Mouse (Mus musculus) B cell, adult 2 months (primary cell): Measurements from ENCODE around the gene Olfr985.

Experiments used
- DNase-seq, 2 experiments: peaks; one replicate each; pipeline ENCODE4 v3.0.0; 2022

The Olfr985 gene

DNA sequence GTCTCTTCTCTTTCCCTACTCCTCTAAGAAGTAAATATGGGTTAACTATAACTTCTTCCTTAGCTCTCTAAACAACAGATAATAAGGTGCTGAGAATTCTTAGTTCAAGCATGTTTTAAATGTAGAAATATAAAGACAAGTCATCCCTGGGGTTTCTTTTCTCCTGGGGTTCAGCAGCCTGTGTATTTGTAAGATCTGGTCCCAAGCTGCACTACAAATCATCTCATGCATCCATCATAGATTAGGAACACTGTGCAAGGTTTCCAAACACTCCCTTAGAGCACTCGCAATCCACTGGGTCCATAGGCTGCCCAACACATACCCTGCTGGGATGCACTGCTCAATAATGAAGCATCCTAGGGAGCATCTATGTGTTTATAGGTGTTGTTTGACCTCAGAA lies at the start of gene Olfr985:
Gene Olfr985 (minus strand): TSS at position 101 of the 400 bp plus-strand sequence.
- DNase-seq = no peak

GRCm38 (mm10) chr9:40177017-40177416 lies 47.0 kb upstream of the Olfr985 start:
- no peak for DNase-seq

DNA sequence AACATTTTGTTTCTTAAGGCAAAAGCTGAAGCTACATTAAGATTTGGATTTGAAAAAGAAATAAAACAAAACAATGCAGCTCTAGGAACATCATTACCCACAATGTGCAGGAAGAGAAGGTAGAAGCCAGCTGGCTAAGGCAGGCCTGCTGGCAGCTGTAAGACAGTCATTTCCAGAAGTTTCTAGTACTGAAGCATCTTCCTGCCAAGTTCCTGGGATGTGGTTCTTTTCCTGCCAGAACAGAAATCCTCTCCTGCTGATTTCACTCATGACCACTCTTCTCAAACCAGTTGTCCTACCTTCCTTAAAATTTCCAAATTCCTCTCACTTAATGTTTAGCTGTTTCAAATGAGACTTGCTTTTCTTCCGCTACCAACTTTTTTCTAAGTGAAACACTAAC lies 36.5 kb upstream of the Olfr985 start:
- DNase-seq = no peak

DNA sequence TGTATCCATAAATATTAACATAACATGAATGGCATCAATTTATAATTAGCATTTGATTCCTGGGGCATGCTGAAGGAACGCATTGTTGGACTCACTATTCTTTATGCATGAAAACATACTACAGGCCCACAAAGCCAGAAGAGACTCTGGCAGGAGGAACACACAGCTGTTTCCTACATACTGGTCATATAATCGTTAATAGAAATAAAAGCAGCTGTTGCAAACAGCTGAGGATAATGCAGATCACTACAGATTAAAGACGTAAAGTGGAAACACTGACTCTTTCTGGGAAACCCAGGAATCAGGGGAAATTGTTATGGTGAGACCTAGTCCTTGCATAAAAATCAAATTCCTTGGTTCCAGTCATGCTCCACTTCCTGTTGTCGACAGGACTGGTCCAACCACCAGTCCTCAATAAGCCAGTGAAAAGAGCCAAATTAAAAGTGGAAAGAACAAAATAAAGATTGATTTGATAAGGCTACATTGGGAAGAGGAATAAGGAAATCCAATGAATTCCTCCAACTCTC lies 25.2 kb upstream of the Olfr985 start:
- DNase-seq = no peak

DNA sequence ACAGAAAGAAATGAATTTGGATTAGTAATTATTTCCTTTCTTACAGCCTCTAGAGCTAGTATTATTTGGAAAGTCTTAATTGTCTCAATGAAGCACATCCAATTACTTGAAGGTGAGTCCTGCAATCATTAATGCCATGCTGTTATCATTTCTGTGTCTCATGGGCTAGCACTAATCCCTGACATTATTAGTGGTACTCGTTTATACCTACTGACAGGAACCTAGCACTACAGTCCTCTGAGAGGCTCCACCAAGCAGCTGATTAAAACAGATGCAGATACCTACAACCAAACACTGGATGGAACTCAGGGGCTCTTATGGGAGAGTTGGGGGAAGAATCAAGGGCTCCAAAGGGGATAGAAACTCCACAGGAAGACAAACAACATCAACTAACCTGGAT lies 11.6 kb upstream of the Olfr985 start:
- DNase-seq = no peak

DNA sequence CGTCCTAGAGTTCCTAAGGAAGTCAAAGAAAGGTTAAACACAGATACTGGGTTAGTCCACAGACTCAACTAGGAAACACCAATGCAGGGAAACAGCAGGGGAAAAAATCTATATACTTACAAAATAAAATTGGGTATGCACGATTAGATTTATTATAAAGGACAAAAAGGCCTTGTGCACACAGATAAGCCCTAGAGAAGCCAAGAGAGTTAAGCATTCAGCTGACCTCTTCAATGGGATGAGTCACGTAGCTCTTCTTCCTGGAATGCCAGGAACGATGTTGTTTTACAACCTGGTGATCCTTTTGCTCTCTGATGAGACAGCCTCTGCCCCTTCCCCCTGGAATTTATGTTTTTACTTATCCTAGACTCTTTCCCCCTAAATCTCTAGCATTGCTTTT lies 9.5 kb upstream of the Olfr985 start:
- DNase-seq = no peak

- DNase-seq = no peak
These were observed 7.2 kb upstream of the Olfr985 start for GRCm38 (mm10) chr9:40136987-40137688.

DNA sequence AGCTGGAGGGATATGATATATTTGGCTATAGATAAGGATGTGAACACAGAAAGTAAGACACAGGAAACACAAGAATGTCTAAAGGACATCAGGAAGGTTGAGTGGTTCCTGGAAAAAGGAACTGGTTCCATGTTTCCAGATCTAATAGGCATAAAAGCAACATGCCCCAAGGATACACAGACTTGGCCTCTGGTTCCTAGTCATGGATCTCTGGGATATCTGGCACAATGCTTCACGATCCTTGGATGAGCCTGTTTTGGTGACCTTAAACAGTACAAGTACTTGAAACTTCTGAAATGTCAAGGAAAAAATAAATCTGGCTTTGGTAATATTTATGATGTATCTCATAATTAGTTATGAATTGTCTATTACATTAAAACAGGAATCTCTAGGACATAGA lies 572 bp upstream of the Olfr985 start:
- no peak for DNase-seq

- DNase-seq = no peak
These were observed 12.7 kb downstream of the Olfr985 start for GRCm38 (mm10) chr9:40117287-40117659.

- DNase-seq = no peak
These were observed 13.2 kb downstream of the Olfr985 start for GRCm38 (mm10) chr9:40116645-40117286.

DNA sequence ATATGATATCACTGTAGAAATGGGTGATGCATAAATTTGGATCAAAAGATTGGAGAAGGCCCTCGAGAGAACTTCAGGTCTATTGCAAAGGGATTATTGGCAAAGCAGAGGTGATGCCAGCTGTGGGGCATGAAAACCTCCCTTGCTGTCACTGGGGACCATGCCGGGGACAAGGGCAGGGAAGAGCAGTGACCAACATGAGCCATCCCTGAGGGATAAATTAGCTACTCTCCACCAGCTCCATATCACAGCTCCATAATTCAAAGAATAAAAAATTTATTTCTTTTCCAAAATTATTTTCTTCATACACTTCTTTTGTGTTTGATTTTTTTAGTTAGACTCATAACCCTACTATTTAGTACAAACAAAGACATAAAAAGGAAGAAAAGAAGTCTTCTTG lies 15.9 kb downstream of the Olfr985 start, which contains the start of gene Olfr984:
Gene Olfr984 (minus strand): TSS at position 101 of the 400 bp plus-strand sequence.
- no peak for DNase-seq

- no peak for DNase-seq
These were observed 35.2 kb downstream of the Olfr985 start for GRCm38 (mm10) chr9:40094769-40095168.

DNA sequence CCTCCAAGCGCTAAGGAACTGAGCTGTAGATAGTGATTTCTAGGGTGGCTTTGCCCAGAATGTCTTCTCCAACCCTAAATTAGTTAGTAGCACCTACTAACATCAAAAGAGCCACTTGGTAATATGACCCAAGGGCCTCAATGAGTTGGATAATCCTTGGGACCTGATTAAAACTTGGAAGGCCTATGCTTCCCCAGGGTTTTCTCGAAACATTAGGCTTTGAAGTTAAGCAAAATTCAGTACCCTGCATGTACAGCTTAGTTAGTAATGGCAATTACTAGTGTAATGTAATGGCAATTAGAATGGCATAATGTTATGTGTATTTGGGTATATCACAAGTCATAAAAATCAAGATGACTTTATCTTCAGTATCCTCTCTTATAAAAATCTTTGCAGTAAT lies 36.5 kb downstream of the Olfr985 start, which contains the start of gene Olfr983:
Gene Olfr983 (minus strand): TSS at position 101 of the 400 bp plus-strand sequence.
- DNase-seq = no peak
